Mouse (Mus musculus) embryonic fibroblast, embryonic 13.5 days (primary cell): ENCODE measurements around the gene Cd86.

ENCODE experiments used
- CTCF ChIP-seq: IDR thresholded peaks from 2 replicates; pipeline ENCODE4 v1.5.1; 2011; ENCODE audit warnings: mild to moderate bottlenecking, control low read depth, low read length, moderate library complexity, borderline replicate concordance; ENCODE audit not compliant: insufficient read depth
- POLR2A ChIP-seq: IDR thresholded peaks from 2 replicates; pipeline ENCODE4 v1.6.1; 2011; ENCODE audit warnings: low read depth, mild to moderate bottlenecking, control low read depth, low read length, moderate library complexity

DNA sequence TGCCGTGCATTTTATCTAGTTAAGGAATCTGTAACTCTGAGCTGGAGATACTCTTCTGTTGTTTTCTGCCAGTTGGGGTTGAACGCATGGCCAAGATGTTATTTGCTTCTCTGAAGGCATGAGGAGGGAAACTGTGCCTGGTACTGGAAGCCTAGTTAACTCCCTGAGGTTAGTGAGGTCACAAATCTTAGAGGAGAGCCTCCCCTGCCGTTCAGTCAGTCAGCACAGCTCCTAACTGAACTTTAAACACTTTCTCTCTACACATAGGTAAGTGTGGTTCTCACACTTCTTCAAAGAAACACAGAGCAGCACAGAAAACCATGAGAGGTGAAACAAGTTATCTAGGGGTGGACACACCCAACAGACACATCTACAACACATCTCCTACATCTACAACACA lies 4.7 kb upstream of the Cd86 start:
- TF ChIP-seq POLR2A (no peak), CTCF (no peak)
